Mouse (Mus musculus) midbrain, embryonic 10.5 days (tissue): ENCODE measurements around the gene Tmem204. TPM values are rescaled to one million over a fixed set of nuclear protein-coding genes. Genes with fewer than 3 reads are reported as not detected.

Experiments
- DNase-seq: peaks from one replicate; pipeline ENCODE4 v3.0.0-alpha.2; 2017; ENCODE audit warnings: low spot score
- H3K27ac ChIP-seq: fragments of 300-500 bp; sonication (generic); replicated peaks from 2 replicates; pipeline ENCODE4 v1.5.1; 2016; ENCODE audit warnings: mild to moderate bottlenecking
- H3K27me3 ChIP-seq: fragments of 300-500 bp; sonication (generic); 2 replicates; pipeline ENCODE4 v1.6.1; 2016; ENCODE audit warnings: low read depth, mild to moderate bottlenecking; ENCODE audit not compliant: poor library complexity, severe bottlenecking
- H3K36me3 ChIP-seq: fragments of 300-500 bp; sonication (generic); 2 replicates; pipeline ENCODE4 v1.6.1; 2016; ENCODE audit warnings: mild to moderate bottlenecking, moderate library complexity
- H3K4me1 ChIP-seq: fragments of 300-500 bp; sonication (generic); 2 replicates; pipeline ENCODE4 v1.6.1; 2016
- H3K4me3 ChIP-seq: fragments of 300-500 bp; sonication (generic); 2 replicates; pipeline ENCODE4 v1.5.1; 2016; ENCODE audit warnings: mild to moderate bottlenecking, moderate library complexity
- H3K9me3 ChIP-seq: fragments of 300-500 bp; sonication (generic); replicated peaks from 2 replicates; pipeline ENCODE4 v1.6.1; 2016; ENCODE audit warnings: mild to moderate bottlenecking
- WGBS: fragments of 180-500 bp; shearing (Covaris S2); methylation state at CpG from one replicate; pipeline ENCODE4 v1.1.7; 2016; 5-methylcytosine and 5-hydroxymethylcytosine counted together
- polyA plus RNA-seq: library from polyadenylated mRNA; unstranded; fragments of >200 nt; fragmentation: Nextera tagmentation; extraction: Ambion mirVana; gene quantifications from 2 replicates; pipeline ENCODE4 v1.2.1, GENCODE M21; 2016

The Tmem204 gene
- polyA plus RNA-seq, 1 experiment from 2014 or later: 10.7 TPM

- H3K9me3 ChIP-seq: no peaks in the 10 kb centered on the region
- H3K27me3 ChIP-seq: no peaks in the 10 kb centered on the region
- 92% methylated on average over 5 of the region's 5 CpGs for WGBS
- H3K36me3 ChIP-seq: peaks cover 80% of the 10 kb centered on the region
- no peak for DNase-seq
- H3K27ac ChIP-seq: no peak overlapping the region
- H3K4me1 ChIP-seq: peaks cover 18% of the 10 kb centered on the region
- H3K4me3 ChIP-seq: no peak overlapping the region
These were observed 27.8 kb upstream of the Tmem204 start for GRCm38 (mm10) chr17:25111220-25111619.

GRCm38 (mm10) chr17:25110590-25110989 is 27.2 kb upstream of the Tmem204 start:
- H3K36me3 ChIP-seq: peaks cover 87% of the 10 kb centered on the region
- 95% methylated on average over 6 of the region's 6 CpGs for whole genome bisulfite sequencing

GRCm38 (mm10) chr17:25109578-25109977 is 26.2 kb upstream of the Tmem204 start:
- Histone ChIP-seq H3K27ac (no peak overlapping the region), H3K4me3 (no peak overlapping the region), H3K9me3 (no peaks in the 10 kb centered on the region), H3K27me3 (no peaks in the 10 kb centered on the region), H3K4me1 (peaks cover 5% of the 10 kb centered on the region), H3K36me3 (peaks cover 97% of the 10 kb centered on the region)
- 70% methylated on average over 2 of the region's 2 CpGs for WGBS
- DNase-seq: peak; percentile 33

More at GRCm38 (mm10) chr17:25110590-25110989, 27.2 kb upstream of the Tmem204 start:
- H3K27ac ChIP-seq: no peak overlapping the region
- peaks cover 15% of the 10 kb centered on the region for H3K4me1 ChIP-seq
- no peak for DNase-seq
- H3K4me3 ChIP-seq: no peak overlapping the region
- H3K9me3 ChIP-seq: no peaks in the 10 kb centered on the region
- H3K27me3 ChIP-seq: no peaks in the 10 kb centered on the region

DNA sequence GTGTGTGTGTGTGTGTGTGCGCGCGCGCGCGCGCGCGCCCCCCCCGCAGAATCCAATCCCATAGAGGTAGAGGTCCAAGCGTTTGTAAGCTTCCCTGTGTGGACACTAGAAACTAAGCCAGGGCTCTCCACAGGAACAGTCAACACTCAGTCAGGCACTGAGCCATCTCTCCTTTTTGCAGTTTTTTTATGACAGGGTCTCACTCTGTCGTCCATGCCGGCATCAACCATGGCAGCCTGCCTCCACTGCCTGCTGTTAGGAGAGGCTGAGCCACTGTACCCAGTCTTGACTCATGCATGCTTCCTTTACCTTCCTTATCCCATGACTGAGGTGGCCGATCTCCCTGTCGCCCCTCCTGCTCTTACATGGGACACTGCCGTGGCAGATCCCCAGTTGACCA is 24.4 kb upstream of the Tmem204 start:
- Histone ChIP-seq H3K27me3 (no peaks in the 10 kb centered on the region), H3K4me1 (no peaks in the 10 kb centered on the region), H3K36me3 (peaks cover 100% of the 10 kb centered on the region), H3K27ac (no peak overlapping the region), H3K9me3 (no peaks in the 10 kb centered on the region), H3K4me3 (no peak overlapping the region)
- no peak for DNase-seq
- 95% methylated on average over 9 of the region's 16 CpGs for WGBS

DNA sequence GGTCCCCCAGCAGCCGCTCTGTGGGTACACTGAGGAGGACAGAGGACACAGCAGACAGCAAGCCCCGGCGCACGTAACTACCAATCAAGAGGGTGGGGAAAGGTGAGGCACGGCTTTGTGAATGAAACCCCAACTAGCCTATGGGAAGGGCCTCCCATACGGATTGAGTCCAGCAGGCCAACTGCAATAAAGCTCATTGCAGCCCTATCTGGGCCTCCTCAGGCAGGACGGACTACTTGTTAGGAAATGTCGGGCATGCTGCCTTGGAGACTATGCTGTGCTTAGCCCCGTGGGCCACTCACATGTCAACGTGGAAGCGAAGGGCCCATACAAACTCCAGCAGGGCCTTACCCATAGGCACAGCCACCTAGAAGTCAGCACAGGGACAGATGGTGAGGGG is 17.9 kb upstream of the Tmem204 start:
- WGBS: 95% methylated on average over 11 of the region's 11 CpGs

DNA sequence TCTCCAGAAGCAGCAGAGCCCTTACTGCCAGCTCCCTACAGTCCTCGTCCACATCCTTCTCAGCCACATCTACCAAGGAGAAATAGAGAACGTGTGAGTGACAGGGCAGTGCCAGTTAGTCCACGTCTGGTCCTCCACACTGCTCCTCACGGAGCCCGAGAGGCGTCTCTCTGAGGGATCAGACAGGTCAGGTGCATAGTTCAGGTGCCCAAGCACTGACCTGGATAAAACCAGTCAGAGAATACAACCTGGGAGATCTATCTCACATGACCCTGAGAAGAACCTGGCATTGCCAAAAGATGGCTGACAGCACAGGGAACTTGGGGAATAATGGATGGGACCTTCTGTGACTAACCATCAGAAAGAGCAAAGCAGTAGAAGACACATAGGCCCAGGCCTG is 16.7 kb upstream of the Tmem204 start:
- no peaks in the 10 kb centered on the region for H3K27me3 ChIP-seq
- no peak overlapping the region for H3K27ac ChIP-seq
- no peak overlapping the region for H3K4me3 ChIP-seq
- DNase-seq: no peak
- no peaks in the 10 kb centered on the region for H3K9me3 ChIP-seq
- no peaks in the 10 kb centered on the region for H3K4me1 ChIP-seq
- H3K36me3 ChIP-seq: peaks cover 83% of the 10 kb centered on the region
- WGBS: 91% methylated on average over 6 of the region's 6 CpGs

More for the DNA sequence above, 17.9 kb upstream of the Tmem204 start:
- no peaks in the 10 kb centered on the region for H3K9me3 ChIP-seq
- H3K4me3 ChIP-seq: no peak overlapping the region
- no peak for DNase-seq
- H3K36me3 ChIP-seq: peaks cover 94% of the 10 kb centered on the region
- H3K27ac ChIP-seq: no peak overlapping the region
- no peaks in the 10 kb centered on the region for H3K27me3 ChIP-seq
- no peaks in the 10 kb centered on the region for H3K4me1 ChIP-seq

DNA sequence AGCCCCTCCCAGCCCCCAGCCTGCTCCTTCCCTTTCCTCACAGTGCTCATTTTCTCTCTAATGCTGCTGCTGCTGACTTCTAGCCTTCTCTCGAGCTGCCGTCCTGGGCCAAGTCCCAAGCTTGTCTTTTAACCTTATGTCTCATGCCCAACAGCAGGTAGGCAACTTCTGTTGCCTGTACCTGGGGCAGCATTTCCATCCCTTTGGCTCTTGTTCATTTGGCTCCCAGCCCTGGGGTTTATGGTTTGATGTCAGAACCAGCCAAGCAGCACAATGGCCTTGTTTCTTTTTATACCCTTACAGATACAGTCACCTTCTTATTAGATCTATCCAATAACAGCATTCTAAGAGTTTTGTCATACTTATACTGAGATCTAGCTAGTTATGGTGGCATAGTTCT is 12.8 kb upstream of the Tmem204 start:
- H3K9me3 ChIP-seq: no peaks in the 10 kb centered on the region
- no peaks in the 10 kb centered on the region for H3K27me3 ChIP-seq
- no peaks in the 10 kb centered on the region for H3K4me1 ChIP-seq
- no peak overlapping the region for H3K4me3 ChIP-seq
- WGBS: 95% methylated on average over 2 of the region's 2 CpGs
- no peak overlapping the region for H3K27ac ChIP-seq
- peaks cover 80% of the 10 kb centered on the region for H3K36me3 ChIP-seq
- DNase-seq: no peak

GRCm38 (mm10) chr17:25090450-25090849 is 7.1 kb upstream of the Tmem204 start:
- peaks cover 67% of the 10 kb centered on the region for H3K36me3 ChIP-seq
- H3K9me3 ChIP-seq: no peaks in the 10 kb centered on the region
- no peak overlapping the region for H3K27ac ChIP-seq
- H3K4me3 ChIP-seq: no peak overlapping the region
- H3K4me1 ChIP-seq: no peaks in the 10 kb centered on the region; the same call in 1 of the 2 replicates
- 91% methylated on average over 10 of the region's 10 CpGs for WGBS
- no peak for DNase-seq
- no peaks in the 10 kb centered on the region for H3K27me3 ChIP-seq

DNA sequence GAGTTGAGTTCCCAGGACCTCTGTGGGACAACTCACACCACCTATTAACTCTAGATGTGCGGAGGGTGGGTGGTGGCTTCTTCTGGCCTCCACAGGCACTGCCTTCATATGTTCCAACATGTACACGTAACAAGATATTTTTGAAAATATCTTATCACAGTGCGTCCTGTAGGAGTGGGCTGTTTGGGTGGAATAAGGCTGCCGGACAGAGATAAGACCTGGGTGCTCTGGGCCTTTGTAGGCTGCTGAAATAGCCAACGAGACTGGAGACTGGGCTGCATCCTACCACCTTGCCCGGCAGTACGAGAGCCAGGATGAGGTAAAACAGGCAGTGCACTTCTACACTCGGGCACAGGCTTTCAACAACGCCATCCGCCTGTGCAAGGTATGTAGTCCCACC is 5.8 kb upstream of the Tmem204 start:
- Histone ChIP-seq H3K9me3 (no peaks in the 10 kb centered on the region), H3K36me3 (peaks cover 57% of the 10 kb centered on the region)
- 92% methylated on average over 10 of the region's 10 CpGs for WGBS

DNA sequence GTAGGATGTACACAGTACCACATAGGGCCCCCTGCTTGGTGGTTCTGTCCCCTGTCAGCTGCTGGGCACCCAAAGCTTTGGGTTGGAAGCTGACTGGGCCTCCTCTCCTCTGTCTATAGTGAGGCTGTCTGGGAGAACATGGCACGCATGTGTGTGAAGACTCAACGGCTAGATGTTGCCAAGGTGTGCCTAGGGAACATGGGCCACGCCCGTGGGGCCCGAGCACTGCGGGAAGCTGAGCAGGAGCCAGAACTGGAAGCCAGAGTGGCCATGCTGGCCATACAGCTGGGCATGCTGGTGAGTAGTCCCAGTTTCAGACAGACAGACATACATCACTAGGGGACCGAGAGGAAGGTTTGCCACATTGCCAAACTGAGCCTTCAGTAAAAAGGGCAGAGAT is 3.3 kb upstream of the Tmem204 start:
- H3K36me3 ChIP-seq: peaks cover 34% of the 10 kb centered on the region
- DNase-seq: no peak
- no peaks in the 10 kb centered on the region; the same call in 1 of the 2 replicates for H3K4me1 ChIP-seq
- no peak overlapping the region for H3K27ac ChIP-seq
- 96% methylated on average over 7 of the region's 7 CpGs for WGBS
- H3K9me3 ChIP-seq: no peaks in the 10 kb centered on the region
- H3K4me3 ChIP-seq: no peak overlapping the region
- no peaks in the 10 kb centered on the region for H3K27me3 ChIP-seq

More for the DNA sequence above, 5.8 kb upstream of the Tmem204 start:
- Histone ChIP-seq H3K27ac (no peak overlapping the region; the same call in 1 of the 2 replicates), H3K4me3 (no peak overlapping the region), H3K4me1 (no peaks in the 10 kb centered on the region; the same call in 1 of the 2 replicates), H3K27me3 (no peaks in the 10 kb centered on the region)
- DNase-seq: no peak

GRCm38 (mm10) chr17:25084835-25085385 is 1.5 kb upstream of the Tmem204 start:
- no peaks in the 10 kb centered on the region for H3K27me3 ChIP-seq
- no peak overlapping the region for H3K4me3 ChIP-seq
- DNase-seq: no peak
- H3K27ac ChIP-seq: no peak overlapping the region; the same call in 1 of the 2 replicates
- H3K9me3 ChIP-seq: no peaks in the 10 kb centered on the region
- WGBS: 87% methylated on average over 13 of the region's 13 CpGs
- peaks cover 31% of the 10 kb centered on the region for H3K36me3 ChIP-seq
- H3K4me1 ChIP-seq: no peaks in the 10 kb centered on the region; the same call in 1 of the 2 replicates

DNA sequence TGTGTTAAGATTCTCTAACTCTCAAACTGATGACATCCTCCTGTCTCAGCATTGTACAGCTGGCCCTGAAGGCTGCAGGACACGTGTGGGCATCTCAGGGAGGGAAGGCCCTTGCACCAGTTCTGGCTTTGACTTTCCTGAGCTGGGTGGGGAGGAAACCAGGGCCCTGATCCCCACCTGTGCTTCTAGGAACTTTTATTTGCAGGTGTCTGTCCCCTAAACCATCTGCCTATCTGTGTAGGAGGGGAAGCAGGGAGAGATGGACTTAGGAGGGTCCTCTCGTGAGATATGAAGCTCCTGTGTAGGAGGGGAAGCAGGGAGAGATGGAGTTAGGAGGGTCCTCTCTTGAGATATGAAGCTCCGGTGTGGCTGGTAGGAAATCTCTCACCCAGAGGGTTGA is 504 bp downstream of the Tmem204 start:
- H3K36me3 ChIP-seq: peaks cover 17% of the 10 kb centered on the region
- WGBS: 77% methylated on average over 3 of the region's 3 CpGs
- no peak overlapping the region for H3K4me3 ChIP-seq
- no peak overlapping the region for H3K27ac ChIP-seq
- H3K9me3 ChIP-seq: no peaks in the 10 kb centered on the region
- H3K4me1 ChIP-seq: no peaks in the 10 kb centered on the region; the same call in 1 of the 2 replicates
- no peak for DNase-seq
- H3K27me3 ChIP-seq: no peaks in the 10 kb centered on the region

GRCm38 (mm10) chr17:25082081-25082847 is 1.1 kb downstream of the Tmem204 start:
- Histone ChIP-seq H3K36me3 (peaks cover 14% of the 10 kb centered on the region), H3K27me3 (no peaks in the 10 kb centered on the region), H3K9me3 (no peaks in the 10 kb centered on the region), H3K27ac (no peak overlapping the region; the same call in 1 of the 2 replicates), H3K4me1 (no peaks in the 10 kb centered on the region; the same call in 1 of the 2 replicates), H3K4me3 (no peak overlapping the region)
- DNase-seq: no peak
- 74% methylated on average over 14 of the region's 14 CpGs for WGBS
